Mouse (Mus musculus) gonadal fat pad, adult 2 months (tissue): ENCODE data around the gene Hoxc5. TPM values are rescaled to one million over a fixed set of nuclear protein-coding genes. Genes with fewer than 3 reads are reported as not detected.

Source experiments
- DNase-seq: peaks from one replicate; pipeline ENCODE4 v3.0.0-alpha.2; 2012; ENCODE audit warnings: low read depth
- polyA plus RNA-seq: library from polyadenylated mRNA; depleted of rRNA; stranded (reverse); fragments of >200 nt; gene quantifications from 2 replicates; pipeline ENCODE4 v1.2.3, GENCODE M21; 2012; rRNA removed

The Hoxc5 gene
- 9.9 and 11.3 TPM in 2 replicates for polyA plus RNA-seq

DNA sequence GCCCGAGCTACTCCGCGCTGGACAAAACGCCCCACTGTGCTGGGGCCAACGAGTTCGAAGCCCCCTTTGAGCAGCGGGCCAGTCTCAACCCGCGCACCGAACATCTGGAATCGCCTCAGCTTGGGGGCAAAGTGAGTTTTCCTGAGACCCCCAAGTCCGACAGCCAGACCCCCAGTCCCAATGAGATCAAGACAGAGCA is at the start of gene Hoxc5:
Gene Hoxc5 (plus strand): TSS at position 132 of the 199 bp plus-strand sequence.
- no peak for DNase-seq

DNA sequence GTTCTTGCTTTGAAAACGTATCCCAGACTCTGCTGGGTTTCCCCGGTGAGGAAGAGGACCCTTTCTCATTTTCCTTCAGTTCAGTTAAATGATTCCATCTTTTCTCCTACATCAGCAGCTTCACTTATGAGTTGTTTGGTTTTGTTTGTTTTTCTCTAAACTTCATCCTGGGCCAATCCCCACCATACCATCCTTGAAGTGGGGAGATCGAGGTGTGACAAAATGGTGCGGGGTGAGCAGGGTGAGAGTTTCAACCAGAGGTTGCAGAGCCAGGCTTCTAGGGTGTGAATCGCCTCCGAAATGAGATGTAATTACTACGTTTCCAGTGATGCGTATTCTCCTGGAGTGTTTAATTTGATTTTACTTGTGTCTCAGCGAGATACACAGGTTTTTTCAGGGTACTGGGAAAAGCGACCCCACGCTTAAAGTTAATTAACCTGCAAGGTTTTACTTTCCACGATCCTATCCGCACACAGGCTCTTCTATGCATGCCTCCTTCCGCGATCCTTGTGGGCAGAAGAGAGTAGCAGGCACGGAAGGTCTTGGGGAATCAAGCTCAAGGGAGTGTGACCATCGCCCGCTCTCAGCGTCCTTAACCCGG is 49.2 kb upstream of the Hoxc5 start:
- DNase-seq: no peak

DNA sequence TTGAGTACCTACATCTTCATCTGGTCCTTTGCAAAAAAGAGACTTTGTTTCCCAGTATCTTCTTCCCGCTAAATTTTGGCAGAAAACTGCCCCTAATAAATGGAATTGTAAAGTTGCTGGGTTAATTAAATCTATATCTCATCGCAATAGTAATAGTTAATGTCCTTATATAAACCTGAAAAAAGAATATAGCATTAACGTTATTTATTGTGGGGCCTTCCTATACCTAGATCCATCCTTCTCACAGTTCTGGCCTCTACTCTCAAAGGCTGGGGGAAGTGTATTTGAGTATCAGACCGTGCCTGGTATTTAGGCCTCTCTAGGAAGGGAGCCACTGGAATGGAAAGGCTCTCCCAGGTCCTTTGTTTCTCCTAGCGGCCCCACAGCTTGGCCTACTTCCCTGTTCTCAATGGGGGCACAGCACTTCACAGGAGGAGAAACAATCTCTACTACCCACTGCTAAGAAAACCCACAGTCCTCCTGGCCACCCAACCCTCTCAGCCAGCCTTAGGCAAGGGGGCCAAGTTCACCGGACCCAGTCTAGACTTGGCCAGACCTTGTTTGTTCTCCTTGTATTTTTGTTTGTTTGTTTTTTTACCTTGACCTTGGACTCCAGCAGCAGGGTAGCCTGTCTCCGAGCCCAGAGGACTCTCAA is 48.5 kb upstream of the Hoxc5 start:
- no peak for DNase-seq

DNA sequence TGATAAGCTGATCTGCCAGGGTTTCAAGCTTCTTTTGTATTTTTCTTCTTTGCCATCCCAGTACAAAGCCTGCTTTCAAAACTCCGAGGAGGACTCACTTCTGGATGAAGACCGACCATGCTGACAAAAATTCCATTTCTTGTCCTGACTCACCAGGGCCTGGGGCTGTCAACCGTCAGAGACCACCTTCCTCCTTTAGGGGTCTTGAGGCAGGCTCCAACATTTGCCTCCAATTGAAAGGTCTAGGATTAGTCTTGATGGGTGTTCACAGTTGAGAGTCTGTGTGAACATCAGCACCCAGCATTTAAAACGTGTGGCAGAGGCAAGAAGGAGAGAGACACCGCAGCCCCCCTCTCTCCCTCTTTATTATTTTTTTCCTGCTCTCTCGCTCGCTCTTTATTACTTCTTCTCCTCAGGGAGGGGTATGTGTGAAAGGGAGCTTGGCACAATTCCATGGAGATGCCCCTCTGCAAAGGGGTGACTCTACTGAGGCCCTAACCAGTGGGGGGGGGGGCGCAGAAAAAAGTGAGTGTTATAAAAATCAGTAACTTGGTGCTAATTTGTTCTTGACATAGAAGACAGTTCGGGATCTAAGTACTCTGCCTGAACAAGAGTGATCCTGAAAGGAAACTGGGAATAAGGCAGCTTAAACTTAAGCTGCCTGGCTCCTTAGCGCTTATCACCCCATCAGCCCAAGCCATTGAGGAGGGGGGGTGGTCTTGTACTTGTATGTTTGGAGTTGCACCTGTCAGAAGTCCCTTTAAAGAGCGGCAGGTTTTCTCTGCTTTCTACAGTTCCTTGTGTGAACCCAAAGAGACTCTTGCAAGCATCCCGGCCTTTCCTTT is 47.7 kb upstream of the Hoxc5 start:
- no peak for DNase-seq

DNA sequence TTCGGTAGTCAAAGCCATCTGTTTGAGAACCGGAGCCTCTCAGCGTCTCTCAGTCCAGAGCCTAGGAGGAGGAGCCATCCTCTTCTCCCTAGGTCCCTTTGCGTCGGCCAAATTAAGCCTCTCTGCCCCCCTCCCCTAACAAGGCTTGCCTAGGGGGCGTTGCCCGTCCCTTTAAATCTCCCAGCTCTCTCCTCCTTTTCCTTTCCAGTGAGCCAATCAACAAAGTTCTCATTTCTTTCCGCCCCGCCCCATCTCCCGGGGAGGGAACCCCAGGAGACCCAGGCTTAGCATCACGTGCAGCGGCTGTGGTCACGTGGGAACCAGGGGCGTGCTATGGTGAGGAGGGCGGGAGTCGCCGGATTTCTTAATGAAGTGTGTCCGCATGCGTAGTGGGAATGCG is 46.6 kb upstream of the Hoxc5 start:
- DNase-seq: no peak

DNA sequence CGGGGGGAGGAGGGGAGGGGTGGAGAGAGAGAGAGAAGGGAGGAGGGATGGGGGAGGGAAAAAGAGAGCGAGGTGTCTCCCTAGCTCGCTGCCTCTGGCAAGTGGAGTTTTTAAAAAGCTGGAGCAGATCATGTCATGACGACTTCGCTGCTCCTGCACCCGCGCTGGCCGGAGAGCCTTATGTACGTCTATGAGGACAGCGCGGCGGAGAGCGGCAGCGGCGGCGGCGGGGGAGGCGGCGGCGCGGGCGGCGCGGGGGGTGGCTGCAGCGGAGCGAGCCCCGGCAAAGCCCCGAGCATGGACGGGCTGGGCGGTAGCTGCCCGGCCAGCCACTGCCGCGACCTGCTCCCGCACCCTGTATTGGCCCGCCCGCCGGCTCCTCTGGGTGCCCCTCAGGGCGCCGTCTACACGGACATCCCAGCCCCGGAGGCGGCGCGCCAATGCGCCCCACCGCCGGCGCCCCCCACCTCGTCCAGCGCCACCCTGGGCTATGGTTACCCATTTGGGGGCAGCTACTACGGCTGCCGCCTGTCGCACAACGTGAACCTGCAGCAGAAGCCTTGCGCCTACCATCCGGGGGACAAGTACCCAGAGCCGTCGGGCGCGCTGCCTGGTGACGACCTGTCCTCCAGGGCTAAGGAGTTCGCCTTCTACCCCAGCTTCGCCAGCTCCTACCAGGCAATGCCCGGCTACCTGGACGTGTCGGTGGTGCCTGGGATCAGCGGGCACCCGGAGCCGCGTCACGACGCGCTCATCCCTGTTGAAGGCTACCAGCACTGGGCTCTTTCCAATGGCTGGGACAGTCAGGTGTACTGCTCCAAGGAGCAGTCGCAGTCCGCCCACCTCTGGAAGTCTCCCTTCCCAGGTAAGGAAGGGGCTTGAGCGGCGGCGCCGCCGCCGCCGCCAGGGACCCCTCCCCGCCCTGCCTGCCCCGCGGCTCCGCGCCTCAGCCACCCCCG is 45.9 kb upstream of the Hoxc5 start, which contains the start of gene Hoxc13:
Gene Hoxc13 (plus strand): TSS at position 51 of the 959 bp plus-strand sequence.
- DNase-seq: no peak

DNA sequence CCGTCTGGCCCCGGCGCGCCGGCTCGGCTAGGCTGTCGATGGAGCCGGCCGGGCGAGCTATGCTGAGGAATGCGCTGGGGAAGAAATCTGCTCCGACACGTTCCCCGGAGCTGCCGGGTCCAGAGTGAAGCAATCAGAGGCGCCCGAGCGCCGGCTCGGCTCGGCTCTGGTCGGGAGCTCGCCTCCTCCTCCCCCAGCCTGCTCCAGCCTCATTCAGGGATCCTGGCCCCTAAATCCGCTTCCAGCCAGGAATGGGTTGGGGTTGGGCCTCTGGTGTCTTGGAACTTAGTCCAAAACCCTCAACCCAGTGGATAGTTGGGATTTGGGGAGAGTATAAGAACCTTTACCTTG is 45.3 kb upstream of the Hoxc5 start:
- DNase-seq: no peak

DNA sequence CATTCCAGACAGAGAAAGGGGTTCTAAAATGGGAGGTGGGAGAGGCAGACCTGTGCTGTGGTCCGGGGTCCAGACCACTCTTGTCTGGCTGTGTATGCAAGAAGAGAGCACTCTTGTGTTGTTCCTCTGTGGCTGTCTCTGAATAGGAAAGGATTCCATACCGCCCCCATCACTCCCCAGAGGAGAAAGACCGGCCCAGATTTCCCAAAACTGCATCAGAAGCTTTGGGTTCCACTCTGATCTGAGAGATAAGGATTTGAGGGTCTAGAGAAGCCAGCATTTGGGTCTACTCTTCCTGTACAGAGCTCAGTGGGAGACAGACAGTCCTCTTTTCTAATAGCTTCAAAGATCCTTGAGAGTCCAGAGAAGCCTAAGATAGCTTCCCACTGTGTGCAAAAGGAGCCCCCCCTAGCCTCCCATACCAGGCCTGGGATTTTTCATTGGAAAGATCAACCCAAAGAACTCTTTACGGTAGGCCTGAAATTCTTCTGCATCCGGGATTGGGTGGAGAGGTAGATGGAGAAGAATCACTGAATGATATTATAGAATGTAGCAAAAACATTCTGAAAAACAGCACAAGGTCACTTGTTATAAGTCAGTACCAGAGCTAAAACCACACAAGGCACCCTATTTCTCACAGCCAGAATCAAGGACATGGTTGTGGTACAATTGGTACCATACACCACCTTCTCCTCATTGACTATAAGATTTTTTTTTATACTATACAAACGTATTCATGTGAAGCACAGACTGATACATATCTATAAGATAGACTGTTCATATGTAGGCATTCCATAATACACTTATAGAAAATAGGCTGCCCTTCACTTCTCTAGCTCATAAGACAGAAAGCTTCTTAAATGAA is 44.4 kb upstream of the Hoxc5 start:
- DNase-seq: no peak

DNA sequence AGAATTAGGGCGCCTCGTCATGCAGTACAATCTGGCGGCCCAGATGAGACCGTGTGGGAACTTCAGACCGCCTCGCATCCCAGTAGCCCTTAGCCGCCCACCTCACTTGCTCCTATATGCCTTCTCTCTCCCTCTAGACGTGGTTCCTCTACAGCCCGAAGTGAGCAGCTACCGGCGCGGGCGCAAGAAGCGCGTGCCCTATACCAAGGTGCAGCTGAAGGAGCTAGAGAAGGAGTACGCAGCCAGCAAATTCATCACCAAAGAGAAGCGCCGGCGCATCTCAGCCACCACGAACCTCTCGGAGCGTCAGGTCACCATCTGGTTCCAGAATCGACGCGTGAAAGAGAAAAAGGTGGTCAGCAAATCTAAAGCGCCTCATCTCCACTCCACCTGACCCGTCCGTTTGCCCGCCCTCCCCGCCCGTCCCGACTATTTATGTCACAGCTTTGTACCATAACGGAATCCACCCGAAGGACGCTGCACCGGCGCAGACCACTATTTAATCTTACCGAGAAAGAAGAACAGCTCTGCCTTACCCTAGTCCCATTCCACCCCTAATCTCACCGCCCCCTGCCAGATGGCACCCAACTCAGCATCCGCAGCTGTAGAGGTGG is 40.1 kb upstream of the Hoxc5 start:
- DNase-seq: no peak

DNA sequence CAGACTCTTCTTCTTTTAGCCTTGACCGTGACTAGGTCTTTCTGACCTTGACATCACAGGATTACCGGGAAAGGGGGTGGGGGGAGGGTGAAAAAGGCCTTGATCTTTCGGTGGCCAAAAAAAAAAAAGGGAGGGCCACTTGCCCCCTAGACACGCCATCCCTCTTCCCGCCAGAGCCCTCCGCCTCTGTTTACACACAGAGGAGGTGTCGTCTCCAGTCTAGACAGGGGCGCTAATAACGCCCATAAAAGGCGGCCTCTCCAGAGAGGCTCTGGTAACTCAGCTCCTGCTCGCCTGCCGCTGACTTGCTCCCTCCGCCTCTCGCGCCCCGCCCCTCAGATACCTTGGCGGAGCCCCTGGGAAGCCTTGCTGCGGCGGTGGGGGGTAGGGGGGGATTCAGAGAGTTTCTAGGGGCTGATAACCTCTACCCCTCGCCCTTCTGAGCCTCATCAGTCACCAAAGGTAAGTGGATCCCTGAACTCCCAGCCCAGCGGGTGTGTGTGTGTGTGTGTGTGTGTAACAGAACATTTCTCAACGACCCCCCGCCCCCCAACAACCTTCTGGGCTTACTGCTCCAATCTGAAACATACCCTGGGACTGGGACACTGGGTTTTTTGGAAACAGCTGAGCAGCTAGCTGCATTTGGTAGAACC is 35.4 kb upstream of the Hoxc5 start:
- no peak for DNase-seq

DNA sequence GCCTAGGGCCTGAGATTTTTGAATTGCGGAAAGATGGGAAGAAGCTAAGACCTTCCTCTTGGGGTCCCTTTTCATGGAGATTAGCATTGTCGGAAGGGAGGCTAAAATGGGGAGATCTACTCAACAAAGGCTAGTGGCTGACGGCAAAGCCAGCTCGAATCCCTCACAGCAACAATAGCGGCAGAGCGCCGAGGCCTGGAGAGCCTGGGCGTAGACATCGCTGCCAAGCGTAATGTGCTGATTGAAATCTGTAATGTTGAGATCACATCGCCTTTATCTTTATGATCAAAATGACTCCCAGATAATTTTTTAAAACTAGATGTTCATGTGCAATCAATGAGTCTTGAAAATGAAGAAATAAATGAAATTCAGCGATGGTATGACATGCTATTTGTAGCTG is 32.8 kb upstream of the Hoxc5 start:
- no peak for DNase-seq

DNA sequence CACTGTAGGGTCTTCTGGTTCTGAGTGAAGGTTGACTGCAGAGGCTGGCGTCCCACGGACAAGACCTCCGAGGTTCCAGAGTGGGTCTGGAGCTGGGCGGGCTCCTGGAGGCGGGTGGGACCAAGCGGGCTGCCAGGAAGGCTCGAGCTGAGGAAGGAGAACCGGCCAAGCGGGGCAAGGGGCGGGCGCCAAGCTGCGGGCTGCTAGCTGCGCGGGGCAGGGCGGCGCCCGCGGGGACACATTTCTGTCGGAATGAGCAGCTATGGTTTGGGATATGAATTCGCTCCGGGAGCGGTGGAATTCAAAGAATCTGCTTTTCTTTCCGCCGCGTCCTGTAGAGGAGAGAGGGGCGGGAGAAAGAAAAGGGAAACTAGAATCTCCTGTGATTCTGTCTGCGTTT is 32.3 kb upstream of the Hoxc5 start:
- no peak for DNase-seq

DNA sequence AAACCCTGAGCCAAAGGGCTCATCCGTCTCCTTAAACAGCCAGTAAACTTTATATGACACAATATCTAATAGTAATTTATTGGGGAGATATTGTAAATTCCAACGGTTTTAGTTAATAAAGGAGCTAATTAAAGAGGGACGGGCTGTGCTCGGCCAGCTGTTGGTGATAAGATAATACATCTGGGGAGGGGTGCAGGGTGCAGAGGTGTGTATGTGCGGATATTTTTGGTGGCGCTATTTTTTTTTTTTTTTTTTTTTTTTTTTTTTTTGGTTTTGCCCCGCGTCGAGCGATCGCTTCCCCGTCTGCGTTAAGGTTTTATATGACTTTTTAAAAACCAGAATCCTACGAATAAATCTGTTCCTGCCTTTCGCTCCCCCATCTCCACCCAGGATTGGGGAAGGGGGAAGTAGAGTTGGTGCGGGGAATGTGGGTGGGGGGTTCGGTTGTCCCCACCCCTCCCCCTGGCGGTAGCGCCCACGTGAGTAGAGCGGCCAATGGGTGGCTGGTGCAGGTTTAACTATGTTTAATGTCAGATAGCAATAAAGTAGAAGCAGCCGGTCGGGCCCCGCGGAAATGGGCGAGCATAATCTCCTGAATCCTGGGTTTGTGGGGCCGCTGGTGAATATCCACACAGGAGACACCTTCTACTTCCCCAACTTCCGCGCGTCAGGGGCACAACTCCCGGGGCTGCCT is 30.8 kb upstream of the Hoxc5 start, which contains the start of gene Hoxc12:
Gene Hoxc12 (plus strand): TSS at position 479 of the 694 bp plus-strand sequence.
- no peak for DNase-seq

DNA sequence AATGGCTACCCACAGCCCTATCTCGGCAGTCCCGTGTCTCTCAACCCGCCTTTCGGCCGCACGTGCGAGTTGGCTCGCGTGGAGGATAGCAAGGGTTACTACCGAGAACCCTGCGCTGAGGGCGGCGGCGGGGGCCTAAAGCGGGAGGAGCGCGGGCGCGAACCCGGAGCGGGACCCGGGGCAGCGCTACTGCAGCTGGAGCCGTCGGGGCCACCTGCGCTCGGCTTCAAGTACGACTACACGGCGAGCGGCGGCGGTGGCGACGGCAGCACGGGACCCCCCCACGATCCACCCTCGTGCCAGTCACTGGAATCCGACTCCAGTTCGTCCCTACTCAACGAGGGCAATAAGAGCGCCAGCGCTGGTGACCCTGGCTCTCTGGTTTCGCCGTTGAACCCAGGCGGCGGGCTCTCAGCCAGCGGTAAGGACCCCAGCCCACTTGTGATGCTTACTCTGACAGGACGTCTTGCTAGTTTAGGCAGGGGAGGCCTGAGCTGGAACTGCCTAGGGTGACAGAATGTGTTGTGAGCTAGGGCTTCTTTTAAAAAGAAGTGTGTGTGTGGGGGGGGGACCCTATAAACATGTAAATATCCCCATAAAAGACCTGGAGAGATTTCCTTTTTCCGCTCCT is 30.1 kb upstream of the Hoxc5 start:
- no peak for DNase-seq

DNA sequence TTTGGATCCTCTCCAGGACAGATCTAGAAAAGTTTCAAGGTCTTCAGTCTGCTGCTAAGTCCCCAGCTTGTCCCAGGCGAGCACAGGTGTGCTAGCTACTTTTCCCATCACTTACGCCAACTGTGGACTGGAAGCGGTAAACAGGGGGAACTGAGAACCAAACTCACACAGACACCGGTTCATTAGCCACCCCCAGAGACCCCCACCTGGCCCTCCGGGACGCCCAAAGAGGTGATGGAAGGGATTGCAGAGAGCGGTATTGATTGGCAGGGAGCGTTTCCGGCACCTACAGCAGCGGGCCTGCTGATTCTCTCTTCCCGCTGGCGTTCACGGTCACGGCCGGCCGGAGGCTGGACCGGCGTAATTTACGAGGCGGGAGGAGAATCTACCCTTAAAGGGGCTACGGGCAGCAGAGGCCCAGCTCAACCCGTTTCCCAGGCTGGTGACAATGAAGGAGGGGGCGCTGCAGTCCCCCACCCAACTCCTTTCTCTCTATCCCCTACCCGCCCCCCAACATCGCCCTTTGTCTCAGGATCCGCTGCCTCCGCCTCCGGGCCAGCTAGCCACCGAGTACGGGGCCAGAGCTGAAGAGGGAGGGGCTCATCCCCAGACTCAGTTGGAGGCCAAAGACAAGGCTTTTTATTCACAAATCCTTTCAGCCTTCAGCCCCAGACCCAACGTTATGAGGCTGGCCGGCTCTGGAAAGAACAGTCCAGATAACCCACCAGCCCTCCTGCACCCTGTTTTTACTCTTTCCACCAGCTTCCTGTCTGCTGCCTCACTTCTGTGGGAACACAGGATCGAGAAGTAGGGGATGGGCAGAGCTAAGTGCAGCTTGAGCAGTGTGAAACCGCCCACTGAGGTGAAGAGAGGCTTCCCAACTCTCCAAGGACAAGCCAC is 27.7 kb upstream of the Hoxc5 start:
- DNase-seq: no peak

DNA sequence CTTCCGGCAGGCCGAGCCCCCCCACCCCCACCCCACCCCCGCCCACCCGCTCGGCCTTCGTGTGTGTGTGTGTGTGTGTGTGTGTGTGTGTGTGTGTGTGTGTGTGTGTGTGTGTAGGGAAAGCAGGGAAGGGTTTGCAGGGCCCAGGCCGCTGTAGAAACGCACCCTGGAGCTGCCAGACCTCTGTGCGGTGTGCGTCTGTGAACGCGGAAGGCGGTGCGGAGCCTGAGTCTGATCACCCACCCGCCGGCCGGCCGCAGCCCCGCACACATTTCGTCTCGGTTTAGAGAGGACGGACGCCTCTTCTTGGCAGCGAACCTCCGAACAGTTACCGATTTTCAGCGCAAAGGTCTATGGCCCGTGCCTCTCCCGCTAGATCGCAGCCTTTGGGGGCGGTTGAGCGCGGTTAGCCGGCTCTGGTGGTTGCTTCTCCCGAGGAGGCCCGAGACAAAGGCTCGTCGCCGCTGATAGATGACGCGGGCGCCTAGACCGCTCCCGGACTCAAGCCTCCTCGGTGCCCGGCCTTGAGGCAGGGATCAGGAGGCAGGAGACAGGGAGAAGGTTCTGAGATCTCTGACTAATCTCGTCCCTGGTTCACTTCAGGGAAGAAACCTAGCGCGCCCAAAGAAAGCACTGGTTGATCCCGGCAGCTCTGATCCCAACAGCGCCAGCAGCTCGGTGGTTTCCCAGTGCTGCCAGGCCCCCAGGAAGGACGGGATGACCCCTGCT is 24.3 kb upstream of the Hoxc5 start:
- no peak for DNase-seq

DNA sequence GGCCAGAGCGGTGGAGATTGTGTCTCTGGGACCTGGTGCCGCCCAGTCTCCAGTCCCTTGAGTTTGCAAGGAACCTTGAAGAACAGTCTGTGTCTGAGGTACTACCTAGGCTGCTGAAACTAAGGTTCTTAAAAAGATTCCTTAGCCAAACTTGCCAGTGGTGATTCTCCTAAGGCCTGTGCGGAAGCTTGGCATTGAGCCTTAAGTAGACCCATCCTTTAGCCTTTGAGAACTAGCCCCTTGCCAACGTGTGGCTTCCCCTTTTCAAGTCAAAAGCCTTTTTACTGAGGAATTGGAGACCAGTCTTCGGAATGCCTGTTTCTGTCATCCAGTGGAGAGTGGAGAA is 23.8 kb upstream of the Hoxc5 start:
- no peak for DNase-seq
